Mouse (Mus musculus): Measurements from ENCODE around the gene Telo2. TPM values are rescaled to one million over a fixed set of nuclear protein-coding genes. Genes with fewer than 3 reads are reported as not detected.
A peak's percentile ranks its signal among the peaks of the same experiment; 100 is the strongest.
"Not testable (repeated sequence)": the region's sequence is repeated elsewhere in the genome, so short reads cannot be mapped to it uniquely, and the experiment has no call there.

Telo2 gene
- total RNA-seq (2021): 10 to 100 TPM; 36.5 to 43.3 TPM
- long read RNA-seq, partial matches to known transcripts: 7 of 32 reads
- long read RNA-seq, other reads (novel, unspliced or antisense): 14 of 32 reads

DNA sequence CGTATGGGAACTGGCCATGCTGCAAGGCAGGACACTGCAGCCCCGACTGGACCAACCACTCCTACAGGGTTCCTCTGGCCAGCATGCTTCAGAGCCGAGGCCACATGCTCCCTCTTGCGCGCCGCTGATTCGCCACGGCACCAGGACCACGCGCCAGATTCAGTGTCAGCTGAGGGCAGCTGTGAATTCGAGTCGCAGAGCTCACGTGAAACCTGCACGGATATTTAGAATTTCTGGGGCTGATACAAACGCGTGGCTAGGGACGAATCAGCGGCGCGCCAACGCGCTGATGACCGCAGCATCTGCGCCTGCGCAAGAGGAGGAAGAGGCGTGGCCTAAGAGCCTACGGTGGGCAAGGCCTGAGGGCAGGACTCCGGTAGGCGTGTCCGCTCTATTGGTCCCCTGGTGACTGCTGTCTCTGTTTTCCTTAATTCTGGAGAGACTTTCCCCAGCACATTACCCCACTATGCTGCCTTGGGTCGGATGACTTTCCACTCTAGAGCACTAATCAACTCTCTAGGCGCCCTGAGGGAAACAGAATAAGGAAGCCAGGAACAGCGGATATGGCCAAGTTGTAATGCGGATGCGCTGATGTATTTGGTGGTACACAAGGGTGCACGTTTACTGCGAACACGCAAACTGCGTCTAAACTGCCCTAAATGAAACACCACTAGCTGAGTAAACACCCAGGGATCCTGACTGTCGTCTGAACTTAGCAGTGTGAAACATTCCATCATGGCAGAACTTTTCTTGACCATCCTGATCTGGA, at the start of gene Telo2:
TSS of gene Telo2 (minus strand) at position 304 of the 769 bp plus-strand sequence.
- peak; percentile 94 for DNase-seq (ENCODE audit: low spot score in 2 of 2)

DNA sequence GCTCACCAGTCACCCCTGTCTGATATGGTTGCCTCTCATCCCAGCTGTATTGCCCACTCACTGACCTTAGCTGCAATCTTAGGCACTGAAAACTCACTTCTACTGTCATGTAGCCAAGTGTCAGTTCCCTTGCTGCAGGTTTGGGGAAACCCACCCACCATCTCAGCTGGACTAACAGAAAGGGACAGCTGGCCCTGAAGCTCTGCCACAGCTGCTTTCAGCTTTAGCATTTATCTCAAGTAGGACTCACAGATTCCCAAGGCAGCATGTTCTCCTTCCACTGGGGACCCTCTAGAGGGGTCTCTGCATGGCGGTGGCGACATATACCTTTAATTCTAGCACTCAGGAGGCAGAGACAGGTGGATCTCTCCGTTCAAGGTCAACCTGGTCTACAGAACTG, 49.0 kb upstream of the Telo2 start:
- no peak for DNase-seq (ENCODE audit: low spot score in 2 of 2)

DNA sequence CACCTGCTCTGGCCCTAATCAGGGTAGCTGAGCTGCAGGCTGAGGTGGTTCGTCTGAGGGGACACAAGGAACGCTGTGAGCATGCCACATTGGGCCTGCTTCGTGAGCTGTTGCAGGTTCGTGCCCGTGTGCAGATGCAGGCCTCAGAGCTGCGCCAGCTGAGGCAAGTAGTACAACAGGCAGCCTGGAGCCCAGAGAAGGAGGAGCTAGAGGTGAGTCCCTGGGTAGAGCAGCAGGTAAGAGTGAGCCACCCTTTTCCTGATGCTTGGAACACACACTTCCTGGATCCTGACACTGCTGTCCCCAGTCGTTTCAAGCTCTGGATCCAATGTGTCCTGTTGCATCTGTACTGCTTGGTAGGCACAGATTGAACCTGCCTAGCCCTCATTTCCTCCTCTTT, 47.6 kb upstream of the Telo2 start:
- no peak for DNase-seq (ENCODE audit: low spot score in 2 of 2)

DNA sequence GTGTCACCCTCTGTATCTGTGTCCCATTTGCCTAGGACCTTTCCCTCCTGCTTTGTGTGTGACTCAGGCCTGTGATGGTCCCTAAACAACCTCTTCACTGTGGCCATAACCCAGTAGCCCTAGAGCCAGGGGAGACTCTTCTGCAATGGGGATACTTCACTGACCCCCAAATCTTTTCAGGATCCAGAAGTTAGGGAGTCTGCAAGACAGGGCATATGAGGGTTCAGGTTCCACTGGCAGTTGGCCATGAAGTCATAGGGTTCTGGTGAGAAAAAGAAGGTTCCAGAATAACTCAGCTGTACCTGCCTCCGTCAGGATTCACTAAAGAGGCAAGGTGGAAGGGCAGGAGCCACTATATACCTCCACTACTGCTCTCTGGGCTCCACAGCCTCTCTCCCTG, 46.4 kb upstream of the Telo2 start, which contains the start of gene Ccdc154:
TSS of gene Ccdc154 (plus strand) at position 301 of the 400 bp plus-strand sequence.
- no peak for DNase-seq (ENCODE audit: low spot score in 2 of 2)

DNA sequence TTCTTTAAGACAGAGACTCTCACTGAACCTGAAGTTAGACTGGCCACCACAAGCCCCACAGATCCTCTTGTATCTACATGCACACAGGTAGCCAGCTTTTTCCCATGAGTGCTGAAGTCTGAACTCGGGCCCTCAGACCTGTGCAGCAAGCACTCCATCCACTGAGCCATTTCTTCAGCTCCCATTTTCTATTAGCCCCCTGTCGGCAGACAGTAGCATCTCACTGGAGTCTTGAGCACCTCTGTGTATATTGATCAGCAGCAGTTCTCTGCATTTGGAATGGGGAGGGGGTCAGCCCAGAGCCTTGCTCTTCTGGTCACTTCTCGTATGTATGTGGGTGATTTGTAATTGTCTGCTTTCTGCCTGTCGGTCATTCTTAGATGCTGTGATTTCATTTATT, 24.2 kb upstream of the Telo2 start:
- no peak for DNase-seq (ENCODE audit: low spot score in 2 of 2)

DNA sequence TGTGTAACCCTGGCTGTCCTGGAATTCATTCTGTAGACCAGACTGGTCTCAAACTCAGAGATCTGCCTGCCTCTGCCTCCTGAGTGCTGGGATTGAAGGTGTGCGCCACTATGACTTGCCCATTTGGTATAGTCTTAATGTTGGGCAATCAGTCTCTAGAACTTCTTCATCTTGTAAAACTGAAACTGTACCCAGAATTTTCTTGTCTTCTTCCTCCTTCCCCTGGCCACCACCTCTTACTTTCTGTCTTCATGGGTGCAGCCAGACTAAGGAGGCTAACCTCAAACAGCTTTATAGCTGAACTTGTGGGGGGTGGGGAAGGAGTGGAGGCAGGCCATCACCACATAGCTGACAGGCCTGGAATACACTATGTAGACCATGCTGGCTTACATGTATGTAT, 23.0 kb upstream of the Telo2 start:
- DNase-seq (ENCODE audit: low spot score in 2 of 2): no peak

DNA sequence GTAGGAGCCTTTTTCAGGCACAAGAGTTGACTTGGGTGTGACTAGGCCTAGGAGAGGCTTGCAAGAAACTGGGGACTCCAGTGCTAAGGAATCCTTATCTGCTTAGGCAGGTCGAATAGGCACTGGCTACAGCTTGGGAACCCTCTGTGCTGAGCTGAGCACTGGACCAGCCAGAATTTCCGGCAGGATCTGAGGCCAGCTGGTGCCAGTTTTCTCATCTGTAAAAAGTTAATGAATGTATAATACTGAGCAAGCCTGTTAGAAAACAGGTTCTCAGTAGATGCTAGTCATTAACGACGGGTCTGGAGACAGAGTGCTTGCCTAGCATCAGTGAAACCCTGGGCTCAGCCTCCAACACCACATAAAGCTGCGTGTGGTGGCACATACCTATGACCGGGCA, 19.9 kb upstream of the Telo2 start:
- no peak for DNase-seq (ENCODE audit: low spot score in 2 of 2)

DNA sequence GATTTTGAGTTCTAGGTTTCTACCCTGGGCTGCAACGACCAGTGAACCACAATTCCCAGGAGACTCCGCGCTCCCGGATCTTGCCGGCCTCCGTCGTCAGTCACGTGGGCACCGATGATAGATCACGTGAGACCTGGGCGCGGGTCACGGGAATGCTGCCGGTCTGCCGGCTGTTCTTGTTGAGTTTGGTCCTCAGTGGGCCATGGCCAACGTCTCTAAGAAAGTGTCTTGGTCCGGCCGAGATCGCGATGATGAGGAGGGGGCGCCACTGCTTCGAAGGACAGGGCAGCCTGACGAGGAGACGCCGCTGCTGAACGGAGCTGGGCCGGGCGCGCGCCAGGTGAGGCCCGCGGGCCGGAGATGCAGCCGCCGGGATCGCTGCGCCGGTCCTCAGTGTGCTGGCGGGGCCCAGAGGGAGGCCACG, 17.5 kb upstream of the Telo2 start, which contains the start of gene Clcn7:
TSS of gene Clcn7 (plus strand) at position 117 of the 424 bp plus-strand sequence.
- peak; percentile 92 to 93 for DNase-seq (ENCODE audit: low spot score in 2 of 2)

DNA sequence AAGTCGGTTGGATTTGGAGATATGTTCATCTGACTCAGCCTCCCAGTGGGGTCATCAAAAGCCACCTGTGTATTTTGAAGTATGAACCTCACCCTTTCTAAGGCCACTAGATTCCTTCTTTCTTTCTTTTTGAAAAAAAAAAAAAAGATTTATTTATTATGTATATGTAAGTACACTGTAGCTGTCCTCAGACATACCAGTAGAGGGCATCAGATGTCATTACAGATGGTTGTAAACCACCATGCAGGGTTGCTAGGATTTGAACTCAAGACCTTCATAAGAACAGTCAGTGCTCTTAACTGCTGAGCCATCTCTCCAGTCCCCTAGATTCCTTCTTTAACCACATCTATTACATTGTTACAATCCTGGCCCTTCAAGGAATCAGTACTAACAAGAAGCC, 14.3 kb upstream of the Telo2 start:
- no peak for DNase-seq (ENCODE audit: low spot score in 2 of 2)

DNA sequence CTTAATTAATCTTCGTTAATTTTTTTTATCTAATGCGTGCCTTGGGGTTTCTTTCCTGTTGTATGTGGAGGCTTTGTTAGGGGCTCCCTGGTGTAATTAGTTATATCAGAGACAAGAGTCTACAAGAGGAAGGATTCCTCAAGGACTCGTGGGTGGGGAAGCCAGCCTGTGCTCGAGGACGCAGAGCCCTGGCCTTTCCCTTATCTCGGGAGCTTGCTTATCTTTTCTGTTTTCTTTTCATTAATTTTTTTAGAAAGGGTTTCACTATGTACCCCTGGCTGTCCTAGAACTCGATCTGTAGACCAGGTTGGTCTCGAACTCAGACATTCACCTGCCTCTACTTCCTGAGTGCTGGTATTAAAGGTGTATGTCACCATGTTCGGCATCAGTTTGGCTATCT, 11.9 kb upstream of the Telo2 start:
- DNase-seq (ENCODE audit: low spot score in 2 of 2): no peak

DNA sequence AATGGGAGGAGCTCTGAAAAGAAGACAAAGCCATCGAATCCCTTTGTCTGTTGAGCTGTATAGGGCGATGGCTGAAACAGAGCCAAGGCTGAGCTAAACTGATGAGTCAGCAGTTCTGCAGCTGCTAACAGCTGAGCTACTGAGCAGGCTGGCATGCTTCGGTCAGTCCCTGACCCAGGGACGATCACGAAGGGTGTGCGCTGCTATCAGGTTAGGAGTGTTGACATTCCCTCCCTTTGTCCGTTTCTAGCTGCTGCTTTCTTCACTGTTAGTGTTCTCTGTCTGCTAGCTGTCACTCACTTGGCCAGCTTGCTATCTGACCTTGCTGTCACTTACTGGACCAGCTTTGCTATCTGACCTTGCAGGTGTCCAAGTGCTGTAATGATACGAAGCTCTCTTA, 11.3 kb upstream of the Telo2 start:
- DNase-seq (ENCODE audit: low spot score in 2 of 2): no peak

DNA sequence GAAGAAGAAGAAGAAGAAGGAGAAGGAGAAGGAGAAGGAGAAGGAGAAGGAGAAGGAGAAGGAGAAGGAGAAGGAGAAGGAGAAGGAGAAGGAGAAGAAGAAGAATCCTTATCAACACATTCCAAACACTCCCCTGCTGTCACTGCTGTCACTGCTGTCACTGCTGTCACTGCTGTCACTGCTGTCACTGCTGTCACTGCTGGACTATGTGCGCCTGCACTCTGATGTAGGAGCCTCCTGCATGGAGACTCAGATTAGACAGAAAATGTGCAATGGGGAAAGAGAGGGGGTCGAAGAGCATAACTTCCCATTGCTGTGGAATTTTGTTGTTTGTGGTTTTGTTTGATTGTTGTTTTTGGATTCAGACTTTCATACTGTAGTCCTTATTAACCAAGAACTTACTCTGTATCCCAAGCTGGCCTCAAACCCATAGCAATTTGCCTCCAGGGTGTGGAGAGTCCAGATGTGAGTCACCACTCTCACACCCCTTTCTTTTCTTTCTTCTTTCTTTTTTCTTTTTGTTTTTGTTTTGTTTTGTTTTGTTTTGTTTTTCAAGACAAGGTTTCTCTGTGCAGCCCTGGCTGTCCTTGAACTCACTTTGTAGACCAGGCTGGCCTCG, 9.8 kb upstream of the Telo2 start:
- not testable (repeated sequence) for DNase-seq (ENCODE audit: low spot score in 2 of 2)

DNA sequence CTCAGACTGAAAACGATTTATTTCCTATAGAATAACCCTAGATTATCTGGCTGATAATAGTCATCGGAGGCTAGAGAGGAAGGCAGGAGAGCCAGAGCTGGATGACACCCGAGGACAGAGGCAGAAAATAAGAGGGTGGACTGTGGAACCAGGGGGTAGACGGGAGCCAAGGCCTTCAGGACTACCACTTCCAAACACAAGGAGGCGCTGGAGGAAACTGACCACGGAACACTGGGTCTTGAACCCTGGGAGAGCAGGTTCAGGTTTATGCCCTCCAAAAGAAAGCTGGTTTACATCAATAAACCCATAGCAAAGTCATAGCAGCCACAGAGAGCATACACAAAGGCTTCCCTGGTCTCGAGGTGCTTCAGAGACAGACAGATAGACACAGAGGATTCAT, 8.2 kb upstream of the Telo2 start:
- no peak for DNase-seq (ENCODE audit: low spot score in 2 of 2)

DNA sequence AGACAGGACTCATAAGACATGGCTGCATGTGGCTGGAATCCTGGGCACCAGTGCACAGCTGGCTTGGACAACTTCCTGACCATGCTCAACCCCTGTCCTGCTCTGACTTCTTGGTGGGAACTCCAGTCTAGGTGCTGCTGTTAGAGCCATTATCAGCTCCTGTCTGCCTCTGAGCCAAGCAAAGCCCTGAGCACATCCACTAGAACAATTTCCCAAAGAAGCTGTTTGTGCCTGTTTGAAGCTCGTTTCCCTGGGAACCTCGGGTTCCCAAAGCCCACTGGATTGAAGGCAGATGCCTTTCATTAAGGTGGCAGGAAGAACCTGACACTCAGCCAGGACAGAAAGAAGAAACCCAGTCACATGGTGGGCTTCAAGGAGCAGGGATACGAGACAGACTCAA, 4.6 kb upstream of the Telo2 start, which contains the start of gene Ptx4:
TSS of gene Ptx4 (plus strand) at position 355 of the 400 bp plus-strand sequence.
- no peak for DNase-seq (ENCODE audit: low spot score in 2 of 2)

DNA sequence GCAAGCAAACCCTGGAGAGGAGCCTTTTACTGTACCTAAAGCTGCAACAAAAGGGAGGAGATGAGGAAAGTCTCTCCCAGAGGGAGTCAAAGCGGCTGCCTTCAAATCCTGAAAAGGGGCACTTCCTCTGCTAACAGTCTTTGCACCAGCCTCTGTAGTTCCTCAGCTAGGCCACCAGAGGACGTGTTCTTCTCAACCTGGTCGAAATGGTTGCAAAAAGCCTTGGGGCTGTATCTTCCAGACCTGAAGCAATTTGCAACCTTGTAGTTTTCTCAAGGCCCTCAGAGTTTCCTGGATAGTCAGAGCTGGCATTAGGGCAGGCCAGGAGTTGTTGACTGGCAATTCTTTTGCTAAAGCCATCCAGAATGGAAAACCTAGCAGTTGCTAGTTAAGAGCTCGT, 1.5 kb upstream of the Telo2 start:
- no peak for DNase-seq (ENCODE audit: low spot score in 2 of 2)

DNA sequence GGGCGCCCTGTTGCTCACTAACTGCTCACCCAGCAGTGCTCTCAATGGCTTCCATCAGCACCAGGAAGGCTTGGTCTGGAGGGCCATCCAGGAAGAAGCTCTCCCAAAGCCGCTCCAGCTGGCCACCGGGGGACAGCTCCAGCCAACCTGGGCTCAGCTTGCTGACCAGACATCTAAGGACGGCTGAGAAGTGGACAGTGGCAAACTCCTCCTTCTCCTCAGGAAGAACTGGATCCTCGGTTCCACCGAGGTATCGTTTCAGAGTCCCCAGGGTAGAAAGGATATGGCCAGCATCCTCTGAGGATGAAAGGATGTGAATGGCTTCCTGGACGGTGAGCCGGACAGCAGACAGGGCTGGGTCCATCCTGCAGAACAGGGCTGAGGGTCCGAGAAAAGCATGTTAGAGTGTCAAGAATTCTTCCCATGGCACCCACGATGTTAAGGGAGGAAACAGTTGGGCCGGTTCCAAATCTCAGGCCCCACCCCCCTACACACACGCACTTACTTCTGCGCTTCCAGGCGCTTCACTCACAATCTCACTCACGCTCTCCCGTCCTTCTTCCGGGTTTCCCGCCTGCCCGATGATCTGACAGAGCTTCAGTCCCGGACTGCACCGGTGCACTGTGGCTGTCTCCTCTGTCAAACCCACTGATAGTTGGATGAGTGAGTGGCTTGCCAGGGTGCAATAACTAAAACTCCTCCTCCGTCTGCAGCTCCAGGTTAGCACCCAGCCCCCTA, 690 bp downstream of the Telo2 start:
- DNase-seq (ENCODE audit: low spot score in 2 of 2): no peak

DNA sequence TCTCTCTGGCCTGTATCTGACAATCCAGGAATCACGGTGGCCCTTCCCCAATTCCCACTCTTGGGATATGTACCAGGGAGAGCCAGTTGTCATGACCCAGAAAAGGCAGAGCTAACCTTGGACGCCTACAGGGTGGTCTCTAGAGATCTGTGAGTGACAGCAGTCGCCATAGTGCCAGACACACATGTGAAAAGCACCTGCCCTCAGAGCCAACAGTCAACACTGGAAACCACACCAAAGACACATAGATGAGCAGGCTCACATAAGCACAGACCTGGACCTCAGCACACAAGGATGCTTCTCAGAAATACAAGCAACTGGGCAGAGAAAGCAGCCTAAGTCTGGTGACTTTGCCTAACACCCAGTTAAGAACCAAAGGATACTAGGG, 3.4 kb downstream of the Telo2 start:
- DNase-seq (ENCODE audit: low spot score in 2 of 2): no peak

DNA sequence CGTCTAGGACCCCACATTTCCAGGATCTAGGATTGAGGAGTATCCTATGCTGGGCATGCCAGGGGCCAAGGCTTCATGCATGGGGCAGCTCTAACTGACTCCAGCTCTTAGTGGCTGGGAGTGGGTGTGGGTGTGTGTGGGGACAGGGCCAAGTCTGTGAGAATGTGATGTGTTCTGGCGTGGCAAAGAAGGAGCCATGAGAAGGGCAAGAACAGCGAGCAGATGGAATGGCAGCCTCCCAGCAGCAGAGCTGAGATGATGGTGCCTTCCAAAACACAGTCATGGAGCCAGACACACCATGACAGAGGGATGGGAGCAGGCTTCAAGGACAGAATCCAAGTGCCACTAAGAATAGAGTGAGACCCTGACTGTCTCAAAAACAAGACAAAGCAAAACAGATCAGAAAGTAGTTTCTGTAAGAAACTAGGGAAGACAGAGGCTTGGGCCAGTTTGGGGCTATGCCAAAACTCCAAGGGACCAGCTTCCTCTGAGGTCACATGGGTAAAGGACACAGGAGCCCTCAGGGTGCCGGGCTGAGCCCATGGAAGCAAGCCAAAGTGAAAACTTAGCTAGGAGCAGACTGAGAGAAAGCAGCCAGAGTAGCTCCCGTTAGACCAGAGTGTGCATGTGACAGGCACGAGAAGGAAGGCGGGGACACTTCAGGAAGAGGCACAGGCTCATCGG, 3.9 kb downstream of the Telo2 start:
- DNase-seq (ENCODE audit: low spot score in 2 of 2): peak; percentile 34 to 41

DNA sequence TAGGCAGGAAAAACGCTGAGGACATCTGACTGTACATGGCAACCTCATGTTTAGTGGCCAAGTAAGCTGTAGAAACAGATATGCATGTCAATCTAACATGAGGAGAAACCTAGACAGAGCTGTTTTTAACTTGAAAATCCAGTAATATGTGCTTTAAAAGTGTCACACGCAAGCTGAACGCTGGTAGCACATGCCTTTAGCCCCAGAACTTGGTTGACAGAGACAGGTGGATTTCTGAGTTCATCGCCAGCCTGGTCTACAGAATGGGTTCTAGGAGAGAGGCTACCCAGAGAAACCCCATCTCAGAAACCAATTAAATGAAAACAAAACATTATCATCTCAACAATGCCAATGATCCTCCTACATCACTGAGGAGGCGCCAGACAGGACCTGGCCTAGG, 4.5 kb downstream of the Telo2 start:
- no peak for DNase-seq (ENCODE audit: low spot score in 2 of 2)

DNA sequence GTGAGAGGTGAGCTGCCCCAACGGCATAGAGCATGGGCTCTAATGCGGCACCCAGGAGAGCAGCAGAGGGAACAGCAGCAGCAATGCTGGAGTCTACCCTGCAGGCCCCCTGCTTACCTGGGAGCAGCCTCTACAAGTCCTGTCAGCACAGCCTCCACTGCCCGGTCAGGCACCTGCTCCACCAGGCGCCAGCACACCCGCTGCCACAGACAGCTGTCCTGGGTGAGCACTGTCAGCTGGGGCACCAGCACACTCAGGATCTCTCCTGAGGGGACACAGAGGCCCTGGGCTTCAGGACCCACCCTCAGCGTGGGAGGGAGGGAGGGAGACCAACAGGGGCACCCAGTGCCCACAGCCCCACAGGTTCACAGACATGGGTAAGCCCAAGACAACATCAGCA, 5.2 kb downstream of the Telo2 start:
- no peak for DNase-seq (ENCODE audit: low spot score in 2 of 2)

DNA sequence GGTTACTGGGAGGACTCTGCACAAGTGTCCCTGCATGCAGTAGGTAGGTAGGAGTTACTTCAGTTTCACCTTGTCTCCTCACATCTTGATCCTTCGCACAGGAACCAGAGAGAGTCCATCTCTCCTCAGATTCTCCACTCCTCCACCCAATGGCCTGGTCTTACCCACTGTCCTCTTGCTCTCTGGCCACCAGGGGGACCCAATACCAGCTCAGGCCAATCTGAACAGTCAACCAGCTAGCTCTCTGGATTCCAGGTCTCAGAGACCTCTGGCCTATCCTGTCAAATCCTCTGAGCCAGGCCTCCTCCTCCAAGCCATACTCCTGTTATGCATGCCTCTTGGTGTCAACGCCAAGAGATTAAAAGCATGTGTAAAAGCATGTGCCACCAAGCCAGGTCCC, 6.2 kb downstream of the Telo2 start:
- peak; percentile 27 to 34 for DNase-seq (ENCODE audit: low spot score in 2 of 2)
